Mouse (Mus musculus) lung, postnatal 0 days (tissue): ENCODE measurements around the gene Rab31.

Experiments used
- CTCF ChIP-seq: IDR thresholded peaks from 2 replicates; pipeline ENCODE4 v1.5.1; 2016; ENCODE audit warnings: antibody characterized with exemption, mild to moderate bottlenecking
- EP300 ChIP-seq: IDR thresholded peaks from 2 replicates; pipeline ENCODE4 v1.6.1; 2016; ENCODE audit warnings: antibody characterized with exemption, mild to moderate bottlenecking, control low read depth

DNA sequence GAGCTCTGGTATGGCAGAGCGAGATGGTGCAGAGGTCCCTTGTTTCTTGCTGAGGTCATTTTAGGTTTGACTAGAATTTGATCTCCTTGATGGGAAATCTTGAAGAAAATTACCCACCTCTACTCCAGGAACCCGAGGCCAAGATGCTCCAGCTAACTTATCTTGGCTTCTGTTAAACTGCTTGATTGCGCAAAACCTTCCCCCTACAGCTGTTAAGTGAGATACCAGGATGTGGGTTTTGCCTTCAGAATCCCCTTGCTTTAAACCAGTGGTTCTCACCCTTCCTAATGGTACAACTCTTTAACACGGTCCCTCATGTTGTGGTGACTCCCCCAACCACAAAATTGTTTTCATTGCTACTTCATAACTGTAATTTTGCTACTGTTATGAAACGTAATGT is 60.8 kb downstream of the Rab31 start:
- TF ChIP-seq CTCF (no peak), EP300 (no peak)
